Mouse (Mus musculus) heart, adult 2 months (tissue): ENCODE measurements around the gene Suco.

Source experiments
- CTCF ChIP-seq: fragments of 200-600 bp; IDR thresholded peaks from 2 replicates; pipeline ENCODE4 v1.8.1; 2022; ENCODE audit warnings: antibody characterized with exemption, mild to moderate bottlenecking, moderate library complexity
- EP300 ChIP-seq: fragments of 200-500 bp; IDR thresholded peaks from 2 replicates; pipeline ENCODE4 v1.6.1; 2011; ENCODE audit warnings: low read depth, low read length, control low read depth; ENCODE audit not compliant: insufficient read depth
- POLR2A ChIP-seq: fragments of 200-500 bp; IDR thresholded peaks from 2 replicates; pipeline ENCODE4 v1.6.1; 2011; ENCODE audit warnings: mild to moderate bottlenecking, low read depth, low read length, control low read depth; ENCODE audit not compliant: insufficient read depth

DNA sequence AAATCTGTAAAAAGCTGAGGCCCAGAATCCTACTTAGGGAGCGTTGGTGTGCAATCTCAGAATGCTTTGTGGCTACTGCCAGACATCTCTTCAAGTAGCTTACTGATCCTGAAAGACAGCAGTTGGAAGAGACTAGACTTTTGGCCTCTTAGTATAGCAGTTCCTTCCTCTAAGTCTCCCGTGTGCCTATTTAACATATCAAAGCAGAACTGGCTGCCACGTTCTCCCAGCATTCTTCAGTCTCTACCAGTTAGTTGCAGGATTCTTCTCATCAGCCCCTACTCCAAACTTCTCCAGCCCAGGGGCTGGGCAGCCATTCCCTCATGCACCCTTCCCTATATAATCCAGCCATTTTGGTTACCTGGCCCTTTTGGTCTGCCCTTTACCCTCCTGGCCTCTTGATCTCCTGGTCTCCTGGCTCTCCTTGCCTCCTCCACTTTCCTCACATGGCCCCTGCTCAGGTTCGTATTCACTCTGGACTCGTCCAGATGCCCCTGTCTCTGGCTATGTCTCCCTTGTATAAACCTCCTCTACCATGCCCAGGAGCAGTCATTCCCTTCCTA, 1.2 kb upstream of the Suco start:
- TF ChIP-seq CTCF (no peak), POLR2A (no peak), EP300 (no peak)
